Mouse (Mus musculus) hindbrain, embryonic 10.5 days (tissue): ENCODE data around the gene S1pr3. TPM values are rescaled to one million over a fixed set of nuclear protein-coding genes. Genes with fewer than 3 reads are reported as not detected.

Experiments
- DNase-seq: peaks from one replicate; pipeline ENCODE4 v3.0.0-alpha.2; 2017; ENCODE audit warnings: low spot score
- H3K27ac ChIP-seq: fragments of 300-500 bp; sonication (generic); 2 replicates; pipeline ENCODE4 v1.5.1; 2016; ENCODE audit warnings: mild to moderate bottlenecking, moderate library complexity
- H3K27me3 ChIP-seq: fragments of 300-500 bp; sonication (generic); 2 replicates; pipeline ENCODE4 v1.6.1; 2016; ENCODE audit warnings: mild to moderate bottlenecking; ENCODE audit not compliant: poor library complexity, insufficient read depth, severe bottlenecking
- H3K36me3 ChIP-seq: fragments of 300-500 bp; sonication (generic); 2 replicates; pipeline ENCODE4 v1.6.1; 2016; ENCODE audit warnings: mild to moderate bottlenecking, moderate library complexity
- H3K4me1 ChIP-seq: fragments of 300-500 bp; sonication (generic); replicated peaks from 2 replicates; pipeline ENCODE4 v1.6.1; 2016; ENCODE audit warnings: mild to moderate bottlenecking
- H3K4me3 ChIP-seq: fragments of 300-500 bp; sonication (generic); 2 replicates; pipeline ENCODE4 v1.5.1; 2016; ENCODE audit warnings: mild to moderate bottlenecking, moderate library complexity
- H3K9me3 ChIP-seq: fragments of 300-500 bp; sonication (generic); 2 replicates; pipeline ENCODE4 v1.6.1; 2016; ENCODE audit warnings: mild to moderate bottlenecking, moderate library complexity
- WGBS: fragments of 180-500 bp; shearing (Covaris S2); methylation state at CpG from one replicate; pipeline ENCODE4 v1.1.7; 2016; 5-methylcytosine and 5-hydroxymethylcytosine counted together
- polyA plus RNA-seq: library from polyadenylated mRNA; unstranded; fragments of >200 nt; fragmentation: Nextera tagmentation; extraction: Ambion mirVana; gene quantifications from 2 replicates; pipeline ENCODE4 v1.2.1, GENCODE M21; 2016

Gene S1pr3
- polyA plus RNA-seq, 1 experiment from 2014 or later: 48.0 TPM

DNA sequence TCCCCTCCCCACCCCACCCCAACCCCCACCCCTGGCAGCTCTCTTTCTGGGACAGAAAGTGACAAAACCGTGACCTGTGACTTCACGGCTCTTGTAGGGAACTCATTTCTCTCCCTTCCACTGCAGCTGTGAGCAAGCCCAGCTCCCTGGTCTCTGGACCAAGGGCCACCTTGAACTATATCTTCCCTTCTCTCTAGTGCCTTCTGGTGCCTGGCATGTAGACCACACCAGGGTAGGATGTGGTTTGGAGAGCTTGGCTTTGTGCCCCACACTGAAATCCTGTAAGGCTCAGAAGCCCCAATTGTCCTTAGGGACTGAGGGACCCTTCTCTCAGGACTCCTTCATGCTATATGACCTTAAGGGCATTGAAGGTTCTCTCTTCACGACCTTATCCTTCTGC lies 24.9 kb downstream of the S1pr3 start:
- H3K4me1 ChIP-seq: 0 out of 2 replicates have a peak, but pooled peaks cover 3% of the 10 kb centered on the region
- no peak overlapping the region for H3K4me3 ChIP-seq
- no peak for DNase-seq
- no peak overlapping the region for H3K27ac ChIP-seq
- WGBS: 71% methylated on average over 3 of the region's 3 CpGs
- H3K36me3 ChIP-seq: no peaks in the 10 kb centered on the region
- peaks cover 3% of the 10 kb centered on the region; the same call in 1 of the 2 replicates for H3K9me3 ChIP-seq
- no peaks in the 10 kb centered on the region for H3K27me3 ChIP-seq

- Histone ChIP-seq H3K36me3 (no peaks in the 10 kb centered on the region), H3K9me3 (peaks cover 3% of the 10 kb centered on the region; the same call in 1 of the 2 replicates), H3K27me3 (no peaks in the 10 kb centered on the region), H3K4me1 (0 out of 2 replicates have a peak, but pooled peaks cover 3% of the 10 kb centered on the region), H3K4me3 (no peak overlapping the region), H3K27ac (no peak overlapping the region)
- 73% methylated on average over 2 of the region's 2 CpGs for WGBS
- DNase-seq: no peak
These were observed 26.0 kb downstream of the S1pr3 start for GRCm38 (mm10) chr13:51434460-51434859.

DNA sequence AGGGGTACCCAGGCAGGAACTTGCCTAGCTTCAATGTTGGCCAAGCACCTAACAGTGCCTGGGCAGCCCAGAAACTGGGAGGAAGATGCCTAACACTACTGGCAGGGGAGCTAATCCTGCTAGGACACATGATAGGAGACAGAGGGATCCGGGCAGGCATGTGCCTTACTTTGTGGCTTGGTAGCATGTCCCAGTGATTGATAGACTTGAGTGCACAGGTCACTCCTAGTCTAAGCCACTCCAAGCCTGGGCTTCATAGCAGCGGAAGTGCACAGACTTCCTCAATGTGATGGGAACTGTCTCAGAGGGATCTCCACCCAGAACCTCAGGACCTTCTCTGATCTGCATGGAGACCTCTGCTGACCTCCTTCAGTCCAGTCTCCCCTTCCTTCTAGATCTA lies 26.7 kb downstream of the S1pr3 start:
- DNase-seq: no peak
- Histone ChIP-seq H3K4me3 (no peak overlapping the region), H3K36me3 (no peaks in the 10 kb centered on the region), H3K4me1 (0 out of 2 replicates have a peak, but pooled peaks cover 3% of the 10 kb centered on the region), H3K9me3 (peaks cover 3% of the 10 kb centered on the region; the same call in 1 of the 2 replicates), H3K27me3 (no peaks in the 10 kb centered on the region), H3K27ac (no peak overlapping the region)
- WGBS: 61% methylated on average over 2 of the region's 2 CpGs

- 75% methylated on average over 14 of the region's 14 CpGs for WGBS
- H3K4me3 ChIP-seq: no peak overlapping the region
- no peak overlapping the region for H3K27ac ChIP-seq
- H3K9me3 ChIP-seq: peaks cover 3% of the 10 kb centered on the region; the same call in 1 of the 2 replicates
- H3K27me3 ChIP-seq: no peaks in the 10 kb centered on the region
- 0 out of 2 replicates have a peak, but pooled peaks cover 3% of the 10 kb centered on the region for H3K4me1 ChIP-seq
- peaks cover 8% of the 10 kb centered on the region; the same call in 1 of the 2 replicates for H3K36me3 ChIP-seq
- no peak for DNase-seq
These were observed 29.0 kb downstream of the S1pr3 start for GRCm38 (mm10) chr13:51437105-51438085.

- no peaks in the 10 kb centered on the region for H3K27me3 ChIP-seq
- no peaks in the 10 kb centered on the region for H3K4me1 ChIP-seq
- H3K36me3 ChIP-seq: peaks cover 12% of the 10 kb centered on the region
- DNase-seq: no peak
- H3K9me3 ChIP-seq: peaks cover 3% of the 10 kb centered on the region; the same call in 1 of the 2 replicates
- 89% methylated on average over 8 of the region's 8 CpGs for WGBS
- H3K4me3 ChIP-seq: no peak overlapping the region
- H3K27ac ChIP-seq: no peak overlapping the region
These were observed 34.5 kb downstream of the S1pr3 start for GRCm38 (mm10) chr13:51442922-51443321.

DNA sequence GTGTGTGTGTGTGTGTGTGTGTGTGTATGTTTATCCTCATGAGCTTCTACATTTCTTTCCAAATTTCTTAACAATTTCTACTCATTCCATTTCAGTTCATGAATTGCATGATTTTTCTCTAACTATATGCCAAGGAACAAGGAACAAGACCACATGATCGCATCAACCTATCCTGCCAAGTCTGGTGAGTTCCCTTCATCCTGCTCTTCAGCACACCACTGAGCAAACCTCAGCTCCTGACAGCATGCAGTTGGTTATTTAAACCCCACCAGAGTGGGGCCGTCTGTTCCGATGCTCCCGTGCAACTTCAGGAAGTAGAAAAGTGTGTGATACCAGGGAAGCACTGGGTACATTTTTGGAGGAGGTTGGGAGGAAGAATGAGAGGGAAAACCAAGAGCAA lies 38.1 kb downstream of the S1pr3 start:
- no peak for DNase-seq
- Histone ChIP-seq H3K4me1 (no peaks in the 10 kb centered on the region), H3K27ac (no peak overlapping the region), H3K27me3 (no peaks in the 10 kb centered on the region), H3K9me3 (no peaks in the 10 kb centered on the region), H3K4me3 (no peak overlapping the region), H3K36me3 (peaks cover 12% of the 10 kb centered on the region)
- 84% methylated on average over 4 of the region's 4 CpGs for WGBS

DNA sequence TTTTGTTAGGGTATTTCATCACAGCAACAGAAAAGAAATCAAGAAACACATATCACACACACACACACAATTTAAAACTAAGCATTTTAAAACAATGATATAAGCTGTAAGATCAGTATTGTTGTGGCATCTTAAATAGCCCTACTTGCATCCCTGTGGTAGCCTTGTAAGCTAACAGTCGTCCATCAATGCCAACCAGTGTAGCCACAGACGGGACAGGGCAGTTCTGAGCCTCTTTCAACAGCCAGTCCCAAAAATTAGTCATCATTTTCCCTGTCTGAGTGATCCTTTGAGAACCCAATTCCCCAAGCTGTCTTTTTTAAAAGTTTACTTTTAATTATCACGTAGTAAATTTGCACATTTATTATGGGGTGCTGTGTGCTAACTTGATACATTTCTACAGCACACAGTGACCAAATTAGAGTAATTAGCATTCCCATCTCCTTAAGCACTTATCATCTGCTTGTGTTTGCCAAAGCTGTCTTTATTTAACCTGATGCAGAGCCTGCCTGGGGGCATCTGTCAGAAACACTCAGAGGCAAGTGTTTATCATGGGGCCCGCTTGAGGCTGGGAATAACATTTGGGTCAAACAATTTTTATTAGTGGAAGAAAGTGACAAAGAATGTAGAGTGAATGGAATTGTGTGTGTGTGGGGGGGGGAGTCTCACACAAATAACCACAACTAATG lies 47.9 kb downstream of the S1pr3 start:
- no peak overlapping the region for H3K27ac ChIP-seq
- DNase-seq: no peak
- peaks cover 20% of the 10 kb centered on the region; the same call in 1 of the 2 replicates for H3K36me3 ChIP-seq
- H3K4me1 ChIP-seq: peaks cover 5% of the 10 kb centered on the region; the same call in 1 of the 2 replicates
- no peaks in the 10 kb centered on the region for H3K27me3 ChIP-seq
- H3K4me3 ChIP-seq: no peak overlapping the region
- H3K9me3 ChIP-seq: no peaks in the 10 kb centered on the region
- WGBS: 57% methylated on average over 4 of the region's 4 CpGs

GRCm38 (mm10) chr13:51464294-51464693 lies 55.9 kb downstream of the S1pr3 start:
- H3K36me3 ChIP-seq: peaks cover 14% of the 10 kb centered on the region; the same call in 1 of the 2 replicates
- no peak overlapping the region for H3K27ac ChIP-seq
- no peaks in the 10 kb centered on the region for H3K9me3 ChIP-seq
- no peak for DNase-seq
- no peaks in the 10 kb centered on the region for H3K4me1 ChIP-seq
- 74% methylated on average over 4 of the region's 4 CpGs for WGBS
- H3K4me3 ChIP-seq: no peak overlapping the region
- H3K27me3 ChIP-seq: no peaks in the 10 kb centered on the region

GRCm38 (mm10) chr13:51466117-51466841 lies 57.8 kb downstream of the S1pr3 start:
- Histone ChIP-seq H3K9me3 (no peaks in the 10 kb centered on the region), H3K4me1 (no peaks in the 10 kb centered on the region), H3K27ac (no peak overlapping the region), H3K4me3 (no peak overlapping the region), H3K27me3 (no peaks in the 10 kb centered on the region), H3K36me3 (no peaks in the 10 kb centered on the region)
- WGBS: 72% methylated on average over 14 of the region's 14 CpGs
- DNase-seq: no peak

DNA sequence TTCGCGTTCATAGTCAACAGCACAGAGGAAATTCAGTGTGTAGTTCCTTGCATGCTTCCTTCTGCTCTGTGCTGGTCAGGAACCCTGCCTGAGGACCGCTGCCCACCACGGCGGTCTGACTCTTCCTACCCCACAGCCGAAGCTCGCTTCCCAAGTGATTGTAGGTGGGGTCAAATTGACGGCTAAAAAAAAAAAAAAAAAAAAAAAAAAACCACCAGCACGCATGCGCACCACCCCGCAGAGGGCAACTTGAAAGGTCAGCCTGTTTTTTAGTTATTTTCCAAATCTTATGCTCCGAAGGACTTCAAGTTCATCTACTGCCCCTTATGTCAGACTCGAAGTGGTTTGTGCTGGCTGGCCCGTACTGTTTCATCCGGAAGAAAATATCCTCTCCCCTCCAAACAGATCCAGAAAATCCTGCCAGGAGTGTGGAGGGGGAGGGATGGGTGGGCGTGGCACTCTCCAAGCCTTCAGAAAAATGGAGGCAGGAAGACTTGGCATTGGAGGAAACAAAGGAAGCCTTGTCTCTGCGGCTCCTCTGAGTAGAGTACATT lies 60.3 kb downstream of the S1pr3 start:
- DNase-seq: no peak
- WGBS: 72% methylated on average over 17 of the region's 17 CpGs

More for the DNA sequence above, 60.3 kb downstream of the S1pr3 start:
- Histone ChIP-seq H3K4me3 (no peak overlapping the region), H3K36me3 (no peaks in the 10 kb centered on the region), H3K9me3 (no peaks in the 10 kb centered on the region), H3K27ac (no peak overlapping the region), H3K27me3 (no peaks in the 10 kb centered on the region), H3K4me1 (no peaks in the 10 kb centered on the region)
